Mouse (Mus musculus) liver, postnatal 0 days (tissue): ENCODE measurements around the gene Cfap299.

Experiments used
- CTCF ChIP-seq: sonication (generic); IDR thresholded peaks from 2 replicates; pipeline ENCODE4 v1.5.1; 2016; ENCODE audit warnings: antibody characterized with exemption, low read depth
- EP300 ChIP-seq: IDR thresholded peaks from 2 replicates; pipeline ENCODE4 v1.6.1; 2016; ENCODE audit warnings: antibody characterized with exemption, low read depth, mild to moderate bottlenecking

DNA sequence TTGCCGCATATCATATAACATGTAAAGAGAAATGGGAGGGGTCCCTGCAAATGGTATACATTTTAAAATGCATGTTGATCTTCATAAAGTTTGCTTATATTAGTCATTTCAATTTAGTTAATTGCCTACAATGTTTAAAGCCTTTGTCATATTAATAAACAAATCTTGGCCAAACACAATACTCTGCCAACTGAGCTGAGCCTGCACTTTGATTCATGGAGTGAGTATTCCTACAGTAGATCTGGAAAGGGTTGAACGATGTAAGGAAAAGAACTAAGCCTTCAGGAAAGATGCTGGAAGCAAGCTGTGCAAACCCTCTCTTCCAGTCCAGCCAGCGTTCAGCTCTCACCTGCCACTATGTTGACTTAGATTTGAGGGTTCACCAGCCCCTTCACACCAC lies 252.9 kb downstream of the Cfap299 start:
- TF ChIP-seq CTCF (no peak), EP300 (no peak)
